Mouse (Mus musculus) brown adipose tissue, adult 24 weeks (tissue): Measurements from ENCODE around the gene Sbno2. TPM values are rescaled to one million over a fixed set of nuclear protein-coding genes. Genes with fewer than 3 reads are reported as not detected.

ENCODE experiments used
- H3K27ac ChIP-seq: fragments of 200-500 bp; replicated peaks from 2 replicates; pipeline ENCODE4 v1.5.1; 2012; ENCODE audit warnings: low read depth, mild to moderate bottlenecking, low read length
- H3K4me1 ChIP-seq: fragments of 200-500 bp; 2 replicates; pipeline ENCODE4 v1.6.1; 2012; ENCODE audit warnings: low read length, mixed read lengths; ENCODE audit not compliant: control insufficient read depth, insufficient read depth, insufficient read length
- H3K4me3 ChIP-seq: fragments of 200-500 bp; 2 replicates; pipeline ENCODE4 v1.5.1; 2012; ENCODE audit warnings: low read depth, mild to moderate bottlenecking, low read length, moderate library complexity; ENCODE audit not compliant: insufficient read depth
- polyA plus RNA-seq: library from polyadenylated mRNA; stranded (reverse); fragments of >200 nt; gene quantifications from 2 replicates; pipeline ENCODE4 v1.2.4, GENCODE M21; 2012; ENCODE audit not compliant: missing spikeins, insufficient read depth, insufficient read length

Sbno2 gene
- polyA plus RNA-seq, 1 experiment, result 14.3 TPM

- Histone ChIP-seq H3K4me1 (peaks cover 21% of the 10 kb centered on the region), H3K4me3 (peak within 1 kb of the TSS; percentile 92), H3K27ac (peak within 1 kb of the TSS; percentile 24; the same call in 1 of the 2 replicates)
Observed at GRCm38 (mm10) chr10:80039559-80039979, 65.8 kb downstream of the Sbno2 start, which contains the start of gene Polr2e. Gene Polr2e, minus strand, starts transcription at chr10:80039795.

GRCm38 (mm10) chr10:80036832-80037231, 68.5 kb downstream of the Sbno2 start:
- H3K27ac ChIP-seq, result peak overlapping the region; percentile 5
- peaks cover 27% of the 10 kb centered on the region for H3K4me1 ChIP-seq
- H3K4me3 ChIP-seq, result no peak overlapping the region

- Histone ChIP-seq H3K27ac (peak overlapping the region; percentile 63), H3K4me3 (no peak overlapping the region)
Observed at GRCm38 (mm10) chr10:80035686-80036085, 69.7 kb downstream of the Sbno2 start.

GRCm38 (mm10) chr10:80035148-80035547, 70.2 kb downstream of the Sbno2 start:
- no peak overlapping the region for H3K4me3 ChIP-seq
- peak overlapping the region; percentile 63 for H3K27ac ChIP-seq
- H3K4me1 ChIP-seq, result peaks cover 27% of the 10 kb centered on the region

More at GRCm38 (mm10) chr10:80035686-80036085, 69.7 kb downstream of the Sbno2 start:
- H3K4me1 ChIP-seq, result peaks cover 27% of the 10 kb centered on the region

GRCm38 (mm10) chr10:80033511-80034391, 71.6 kb downstream of the Sbno2 start:
- no peak overlapping the region for H3K4me3 ChIP-seq
- peak overlapping the region; percentile 46 for H3K27ac ChIP-seq
- H3K4me1 ChIP-seq, result peaks cover 27% of the 10 kb centered on the region

- peak overlapping the region; percentile 1; the same call in 1 of the 2 replicates for H3K27ac ChIP-seq
- no peak overlapping the region for H3K4me3 ChIP-seq
- peaks cover 19% of the 10 kb centered on the region for H3K4me1 ChIP-seq
Observed at GRCm38 (mm10) chr10:80032799-80033480, 72.4 kb downstream of the Sbno2 start.

GRCm38 (mm10) chr10:80030736-80031135, 74.6 kb downstream of the Sbno2 start:
- H3K4me3 ChIP-seq, result no peak overlapping the region
- H3K4me1 ChIP-seq, result peaks cover 15% of the 10 kb centered on the region; the same call in 1 of the 2 replicates
- no peak overlapping the region for H3K27ac ChIP-seq

GRCm38 (mm10) chr10:80030191-80030590, 75.2 kb downstream of the Sbno2 start:
- no peak overlapping the region for H3K4me3 ChIP-seq
- H3K4me1 ChIP-seq, result peaks cover 10% of the 10 kb centered on the region; the same call in 1 of the 2 replicates
- no peak overlapping the region for H3K27ac ChIP-seq

GRCm38 (mm10) chr10:80028521-80028846, 76.9 kb downstream of the Sbno2 start:
- H3K27ac ChIP-seq, result no peak overlapping the region
- peaks cover 4% of the 10 kb centered on the region; the same call in 1 of the 2 replicates for H3K4me1 ChIP-seq
- no peak overlapping the region for H3K4me3 ChIP-seq

- Histone ChIP-seq H3K4me3 (no peak overlapping the region), H3K4me1 (peaks cover 4% of the 10 kb centered on the region; the same call in 1 of the 2 replicates), H3K27ac (no peak overlapping the region)
Observed at GRCm38 (mm10) chr10:80027681-80028520, 77.5 kb downstream of the Sbno2 start.

GRCm38 (mm10) chr10:80025889-80026288, 79.5 kb downstream of the Sbno2 start:
- Histone ChIP-seq H3K4me3 (no peak overlapping the region), H3K27ac (no peak overlapping the region), H3K4me1 (no peaks in the 10 kb centered on the region; the same call in 1 of the 2 replicates)

GRCm38 (mm10) chr10:80025463-80025862, 79.9 kb downstream of the Sbno2 start:
- Histone ChIP-seq H3K27ac (no peak overlapping the region), H3K4me3 (no peak overlapping the region), H3K4me1 (no peaks in the 10 kb centered on the region; the same call in 1 of the 2 replicates)

GRCm38 (mm10) chr10:80025044-80025347, 80.4 kb downstream of the Sbno2 start:
- Histone ChIP-seq H3K27ac (no peak overlapping the region), H3K4me3 (no peak overlapping the region)

GRCm38 (mm10) chr10:80024229-80025043, 80.9 kb downstream of the Sbno2 start:
- Histone ChIP-seq H3K4me1 (no peaks in the 10 kb centered on the region; the same call in 1 of the 2 replicates), H3K27ac (peak overlapping the region; percentile 41), H3K4me3 (no peak overlapping the region)

More at GRCm38 (mm10) chr10:80025044-80025347, 80.4 kb downstream of the Sbno2 start:
- H3K4me1 ChIP-seq, result no peaks in the 10 kb centered on the region; the same call in 1 of the 2 replicates
